Mouse (Mus musculus) CH12.LX (cell line): Measurements from ENCODE around the gene Pdf. TPM values are rescaled to one million over a fixed set of nuclear protein-coding genes. Genes with fewer than 3 reads are reported as not detected.

ENCODE experiments used
- DNase-seq: peaks from one replicate; pipeline ENCODE4 v3.0.0-alpha.2; 2013; ENCODE audit errors: extremely low read depth
- H3K27ac ChIP-seq: 2 replicates; pipeline ENCODE4 v1.5.1; 2012; ENCODE audit warnings: low read depth, mild to moderate bottlenecking, control low read depth, moderate library complexity; ENCODE audit not compliant: insufficient read depth
- H3K27me3 ChIP-seq: replicated peaks from 2 replicates; pipeline ENCODE3; 2012; ENCODE audit warnings: inconsistent platforms
- H3K36me3 ChIP-seq, 2 experiments: replicated peaks in 1 of 2; 2 replicates each; pipeline versions ENCODE3 to v1.6.1; 2012; ENCODE audit warnings: inconsistent platforms in 1 of 2, low read length in 1 of 2, mild to moderate bottlenecking in 1 of 2, mixed read lengths in 1 of 2, moderate library complexity in 1 of 2; ENCODE audit not compliant: control insufficient read depth in 1 of 2, insufficient read depth in 1 of 2
- H3K4me1 ChIP-seq, 2 experiments: 2 replicates each; pipeline ENCODE4 v1.6.1; 2012; ENCODE audit warnings: inconsistent platforms in 1 of 2, moderate library complexity in 1 of 2; ENCODE audit not compliant: insufficient read depth in 2 of 2, control insufficient read depth in 1 of 2
- H3K4me2 ChIP-seq: 2 replicates; pipeline ENCODE4 v1.6.1; 2012; ENCODE audit warnings: low read depth, mild to moderate bottlenecking, control low read depth; ENCODE audit not compliant: poor library complexity, insufficient read depth, severe bottlenecking
- H3K4me3 ChIP-seq, 3 experiments: fragments of 150-350 bp in 1 of 3; sonication (generic) in 1 of 3; replicated peaks in 1 of 3; 2 replicates each; pipeline versions ENCODE3 to v1.5.1; 2011 to 2012; ENCODE audit warnings: low read depth in 2 of 3, low read length in 2 of 3, mild to moderate bottlenecking in 2 of 3, moderate library complexity in 2 of 3, control low read depth in 1 of 3, improper control_type of control experiment in 1 of 3, inconsistent platforms in 1 of 3, mixed read lengths in 1 of 3; ENCODE audit not compliant: poor library complexity in 1 of 3
- H3K79me2 ChIP-seq: replicated peaks from 2 replicates; pipeline ENCODE4 v1.6.1; 2012; ENCODE audit warnings: mild to moderate bottlenecking, moderate library complexity; ENCODE audit not compliant: control insufficient read depth, poor library complexity, insufficient read depth, severe bottlenecking; ENCODE audit errors: extremely low read depth
- H3K9ac ChIP-seq: 2 replicates; pipeline ENCODE4 v1.6.1; 2012; ENCODE audit warnings: low read depth, mild to moderate bottlenecking, control low read depth, moderate library complexity; ENCODE audit not compliant: insufficient read depth
- H3K9me3 ChIP-seq: replicated peaks from 2 replicates; pipeline ENCODE3; 2012; ENCODE audit warnings: low read length, inconsistent platforms, mixed read lengths
- BHLHE40 ChIP-seq: IDR thresholded peaks from 2 replicates; pipeline ENCODE4 v1.6.1; 2011; ENCODE audit warnings: mild to moderate bottlenecking, low read depth, low read length, improper control_type of control experiment
- CHD1 ChIP-seq: IDR thresholded peaks from 2 replicates; pipeline ENCODE4 v1.6.1; 2012; ENCODE audit warnings: low read depth, low read length, improper control_type of control experiment, inconsistent platforms
- CHD2 ChIP-seq: IDR thresholded peaks from 2 replicates; pipeline ENCODE4 v1.6.1; 2011; ENCODE audit warnings: low read length, improper control_type of control experiment
- GABPA ChIP-seq: IDR thresholded peaks from 2 replicates; pipeline ENCODE4 v1.6.1; 2012; ENCODE audit warnings: low read depth, low read length, improper control_type of control experiment, inconsistent platforms; ENCODE audit not compliant: insufficient replicate concordance
- HCFC1 ChIP-seq: IDR thresholded peaks from 2 replicates; pipeline ENCODE4 v1.6.1; 2012; ENCODE audit warnings: low read depth, mild to moderate bottlenecking, inconsistent platforms, low read length, improper control_type of control experiment
- MAFK ChIP-seq: IDR thresholded peaks from 2 replicates; pipeline ENCODE4 v1.6.1; 2011; ENCODE audit warnings: low read length, improper control_type of control experiment; ENCODE audit not compliant: insufficient replicate concordance
- MXI1 ChIP-seq: IDR thresholded peaks from 2 replicates; pipeline ENCODE4 v1.6.1; 2011; ENCODE audit warnings: mild to moderate bottlenecking, low read depth, low read length, improper control_type of control experiment
- NELFE ChIP-seq: IDR thresholded peaks from 2 replicates; pipeline ENCODE4 v1.6.1; 2011; ENCODE audit warnings: low read depth, low read length, improper control_type of control experiment
- PAX5 ChIP-seq: IDR thresholded peaks from 2 replicates; pipeline ENCODE4 v1.6.1; 2012; ENCODE audit warnings: low read length, inconsistent platforms, mixed read lengths
- POLR2A ChIP-seq: IDR thresholded peaks from 2 replicates; pipeline ENCODE4 v1.6.1; 2011; ENCODE audit warnings: low read depth, mild to moderate bottlenecking, improper control_type of control experiment, low read length
- POLR2AphosphoS2 ChIP-seq: IDR thresholded peaks from 2 replicates; pipeline ENCODE4 v1.6.1; 2011; ENCODE audit warnings: low read depth, low read length, improper control_type of control experiment
- RCOR1 ChIP-seq: conservative IDR thresholded peaks from 2 replicates; pipeline ENCODE4 v1.6.1; 2012; ENCODE audit warnings: low read depth, mild to moderate bottlenecking, inconsistent platforms, low read length, improper control_type of control experiment
- SIN3A ChIP-seq: IDR thresholded peaks from 2 replicates; pipeline ENCODE4 v1.6.1; 2012; ENCODE audit warnings: low read length, improper control_type of control experiment, inconsistent platforms
- USF2 ChIP-seq: conservative IDR thresholded peaks from 2 replicates; pipeline ENCODE4 v1.6.1; 2011; ENCODE audit warnings: low read depth, low read length, improper control_type of control experiment
- ZC3H11A ChIP-seq: IDR thresholded peaks from 2 replicates; pipeline ENCODE4 v1.6.1; 2012; ENCODE audit warnings: low read depth, mild to moderate bottlenecking, inconsistent platforms, low read length, improper control_type of control experiment
- ZNF384 ChIP-seq: IDR thresholded peaks from 2 replicates; pipeline ENCODE4 v1.6.1; 2012; ENCODE audit warnings: low read depth, low read length, improper control_type of control experiment, inconsistent platforms
- dilution Hi-C: fragments of 300-500 bp; cut with MboI; formaldehyde crosslinking; loops from 2 replicates; pipeline ENCODE4 v1.14.3; 2020; ENCODE audit warnings: low sequenced_read_pairs; ENCODE audit not compliant: extremely low pct_unique_long_range_greater_than_20kb, extremely low pct_ligation_motif_present
- in situ Hi-C: fragments of 300-500 bp; cut with MboI; formaldehyde crosslinking; loops from 3 replicates; pipeline ENCODE4 v1.14.3; 2019; ENCODE audit warnings: low sequenced_read_pairs, low pct_ligation_motif_present, low pct_unique_long_range_greater_than_20kb, mixed read lengths
- polyA plus RNA-seq: library from polyadenylated mRNA; unstranded; fragments of >175 nt; gene quantifications from 2 replicates; pipeline ENCODE4 v1.2.1, GENCODE M21; 2012; ENCODE audit warnings: low read depth; ENCODE audit not compliant: insufficient read length
- total RNA-seq, 2 experiments: library from RNA; depleted of rRNA; stranded (reverse); fragments of 300-350 nt in 1 of 2; fragments of >200 nt in 1 of 2; gene quantifications; 2 replicates each; pipeline ENCODE4 v1.2.3; 2012 to 2014

The Pdf gene
- total and polyA plus RNA-seq, 3 experiments, result 34.6 to 49.4 (median 38.9) TPM

- TF ChIP-seq HCFC1 (peak; percentile 79), RCOR1 (no peak), GABPA (peak; percentile 7; the same call in 1 of the 2 replicates), MAFK (no peak), POLR2A (peak; percentile 82)
Observed at GRCm38 (mm10) chr8:107030650-107031576, 17.5 kb downstream of the Pdf start, which contains the start of gene Vps4a (continued).

GRCm38 (mm10) chr8:107030058-107030457 is 18.4 kb downstream of the Pdf start:
- Histone ChIP-seq H3K9ac (no peak overlapping the region), H3K4me2 (no peak overlapping the region), H3K27me3 (peaks cover 2% of the 10 kb centered on the region), H3K9me3 (no peaks in the 10 kb centered on the region), H3K4me3 (no peak overlapping the region), H3K27ac (no peak overlapping the region), H3K4me1 (peaks cover 13 to 40% of the 10 kb centered on the region in 2 experiments), H3K36me3 (peaks cover 0 to 3% of the 10 kb centered on the region in 2 experiments), H3K79me2 (peaks cover 16% of the 10 kb centered on the region; the same call in 1 of the 2 replicates)
- TF ChIP-seq ZNF384 (no peak), ZC3H11A (no peak), BHLHE40 (0 out of 2 replicates have a peak, but pooled peaks have one; percentile 18), POLR2AphosphoS2 (no peak)
- dilution Hi-C loops (no loop called here), in situ Hi-C loops (no loop called here)
- no peak for DNase-seq

- Histone ChIP-seq H3K79me2 (peaks cover 15% of the 10 kb centered on the region; the same call in 1 of the 2 replicates), H3K36me3 (no peaks in the 10 kb centered on the region), H3K4me2 (no peak overlapping the region), H3K27ac (no peak overlapping the region), H3K9ac (no peak overlapping the region), H3K27me3 (peaks cover 2% of the 10 kb centered on the region), H3K9me3 (no peaks in the 10 kb centered on the region), H3K4me1 (peaks cover 13 to 36% of the 10 kb centered on the region in 2 experiments), H3K4me3 (no peak overlapping the region)
- no peak for DNase-seq
- in situ Hi-C loops, result no loop called here
- dilution Hi-C loops, result no loop called here
- TF ChIP-seq CHD2, result no peak
- no peak for TF ChIP-seq PAX5
- no peak for TF ChIP-seq CHD1
- TF ChIP-seq SIN3A, result no peak
- TF ChIP-seq POLR2AphosphoS2, result no peak
- TF ChIP-seq MXI1, result no peak
- TF ChIP-seq USF2, result no peak
- no peak for TF ChIP-seq NELFE
Observed at GRCm38 (mm10) chr8:107029310-107029709, 19.1 kb downstream of the Pdf start.
